Mouse (Mus musculus): ENCODE data around the gene Lmna. TPM values are rescaled to one million over a fixed set of nuclear protein-coding genes. Genes with fewer than 3 reads are reported as not detected.

The Lmna gene
- polyA plus RNA-seq, 1 experiment, result 138 TPM

GRCm38 (mm10) chr3:88500655-88501365 is 8.9 kb downstream of the Lmna start:
- no peak for DNase-seq (ENCODE audit: low read depth)

DNA sequence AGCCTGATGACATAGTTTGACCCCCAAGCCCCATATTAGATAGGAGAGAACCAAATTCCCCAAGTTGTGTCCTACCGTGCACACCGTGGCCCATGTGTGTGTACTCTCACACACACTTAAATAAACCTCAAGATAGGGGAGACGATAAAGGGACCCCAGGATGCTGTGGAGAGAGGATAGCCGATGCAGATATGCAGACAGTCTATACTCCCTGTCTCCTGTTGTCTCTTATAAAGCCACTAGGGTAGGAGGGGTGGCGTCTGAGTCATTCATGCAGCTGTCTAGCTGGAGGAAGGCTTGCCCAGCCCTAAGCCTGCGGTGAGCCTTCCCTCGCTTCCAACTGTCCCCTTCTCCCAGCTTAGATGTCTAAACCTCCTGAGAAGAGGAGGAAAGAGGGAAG is 9.7 kb downstream of the Lmna start:
- no peak for DNase-seq (ENCODE audit: low read depth)

DNA sequence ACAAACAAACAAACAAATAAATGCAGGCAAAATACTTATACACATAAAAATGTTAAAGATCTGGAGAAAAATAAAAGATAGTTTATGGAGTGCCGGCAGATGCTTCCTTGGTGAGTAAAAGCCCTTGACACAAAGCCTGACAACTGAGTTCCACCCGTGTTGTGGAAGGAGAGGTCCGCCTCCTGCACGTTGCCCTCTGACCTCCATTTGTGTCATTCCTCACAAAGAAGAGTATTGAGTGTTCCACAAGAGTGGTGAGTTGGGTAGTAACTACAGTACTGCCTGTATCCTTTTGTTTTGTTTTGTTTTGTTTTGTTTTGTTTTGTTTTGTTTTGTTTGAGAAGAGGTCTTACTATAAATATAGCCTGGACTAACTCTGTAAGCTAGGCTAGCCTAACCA is 10.2 kb downstream of the Lmna start:
- no peak for DNase-seq (ENCODE audit: low read depth)

- DNase-seq (ENCODE audit: low read depth), result no peak
Observed at GRCm38 (mm10) chr3:88495741-88496415, 13.9 kb downstream of the Lmna start.

DNA sequence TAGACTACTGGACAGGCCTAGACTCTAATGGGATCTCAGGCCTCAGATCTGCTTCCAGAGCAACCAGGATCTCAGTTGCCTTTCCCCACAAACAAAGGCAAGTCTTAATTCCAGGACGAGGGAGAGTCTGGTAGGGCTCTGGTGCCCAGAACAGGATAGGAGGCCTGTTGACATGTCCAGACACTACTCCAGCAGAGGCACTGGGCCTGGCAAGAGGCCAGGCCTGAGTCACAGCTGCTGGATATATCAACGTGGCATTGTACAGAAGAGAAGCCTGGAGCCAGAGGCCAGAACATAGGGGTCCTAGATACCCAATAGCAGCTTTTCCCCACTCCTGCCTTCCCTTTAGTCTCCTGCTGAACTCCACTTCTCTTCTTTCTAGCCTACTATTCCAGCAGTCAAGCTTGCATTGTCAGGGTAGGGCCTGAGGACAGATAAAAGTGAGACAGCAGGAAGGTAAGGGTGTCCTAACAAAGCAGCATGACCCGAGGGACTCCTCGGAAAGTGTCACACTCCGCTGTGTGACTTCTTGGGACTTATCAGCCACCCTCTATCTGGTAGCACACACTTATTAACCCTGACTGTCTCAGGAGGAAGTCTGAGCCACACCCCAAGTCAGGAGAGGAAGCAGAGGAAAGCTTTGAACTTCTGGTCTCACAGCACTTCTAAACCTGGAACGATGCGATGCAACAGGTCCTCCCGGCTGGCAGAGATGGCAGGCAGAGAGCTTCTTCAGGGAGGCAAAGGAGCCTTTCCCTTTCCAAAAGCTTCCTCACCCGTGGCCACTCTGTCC is 14.7 kb downstream of the Lmna start:
- DNase-seq (ENCODE audit: low read depth), result no peak

- no peak for DNase-seq (ENCODE audit: low read depth)
Observed at GRCm38 (mm10) chr3:88493706-88494582, 15.8 kb downstream of the Lmna start.

GRCm38 (mm10) chr3:88487396-88487795 is 22.4 kb downstream of the Lmna start:
- no peak for DNase-seq (ENCODE audit: low read depth)

GRCm38 (mm10) chr3:88486887-88487286 is 22.9 kb downstream of the Lmna start:
- DNase-seq (ENCODE audit: low read depth), result no peak

DNA sequence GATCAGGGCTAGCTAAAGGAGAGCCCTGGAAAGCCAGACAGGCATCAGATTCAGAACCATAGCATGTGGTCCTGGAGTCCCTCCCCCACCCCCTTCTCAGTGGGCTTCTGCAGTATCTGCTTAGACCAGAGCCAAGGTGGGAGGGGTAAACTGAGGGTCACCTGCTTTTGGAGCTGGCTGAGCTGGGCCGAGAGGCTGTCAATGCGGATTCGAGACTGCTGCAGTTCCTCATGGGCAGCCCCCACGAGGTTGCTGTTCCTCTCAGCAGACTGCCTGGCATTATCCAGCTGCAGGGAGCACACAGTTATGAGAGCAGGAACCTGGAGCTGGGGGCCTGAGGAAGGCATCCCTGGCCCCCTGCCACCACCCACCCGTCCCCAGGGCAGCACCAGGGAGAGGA is 23.7 kb downstream of the Lmna start:
- DNase-seq (ENCODE audit: low read depth), result no peak

DNA sequence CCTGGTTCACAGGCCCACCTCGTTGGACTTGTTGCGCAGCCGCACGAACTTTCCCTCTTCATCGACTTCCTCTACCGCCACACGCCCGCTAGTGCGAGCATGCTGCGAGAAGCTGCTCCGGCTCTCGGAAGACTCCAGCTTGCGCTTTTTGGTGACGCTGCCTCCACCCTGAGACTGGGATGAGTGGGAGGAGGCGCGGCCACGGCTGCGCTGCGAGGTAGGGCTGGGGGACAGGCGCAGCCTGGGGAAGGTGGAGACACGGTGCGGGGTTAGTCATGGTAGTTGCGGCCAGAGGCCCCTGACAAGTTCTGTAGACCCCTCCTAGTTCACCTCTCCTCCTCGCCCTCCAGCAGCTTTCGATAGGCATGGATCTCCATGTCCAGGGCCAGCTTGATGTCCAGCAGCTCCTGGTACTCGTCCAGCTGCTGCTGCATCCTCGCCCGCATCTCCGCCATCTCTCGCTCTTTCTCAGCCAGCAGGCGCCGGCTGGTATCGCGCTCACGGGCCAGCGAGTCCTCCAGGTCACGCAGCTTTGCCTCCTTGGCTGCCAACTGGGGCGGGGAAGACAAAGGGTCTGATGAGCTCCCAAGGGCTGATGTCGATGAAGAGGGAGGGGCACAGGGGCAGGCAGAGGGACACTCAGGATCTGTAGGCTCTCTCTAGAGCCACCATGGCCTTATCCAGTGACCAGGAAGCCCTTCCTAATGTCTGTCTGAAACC is 25.0 kb downstream of the Lmna start:
- DNase-seq (ENCODE audit: low read depth), result no peak

- no peak for DNase-seq (ENCODE audit: low read depth)
Observed at GRCm38 (mm10) chr3:88483621-88484020, 26.1 kb downstream of the Lmna start.

- no peak for DNase-seq (ENCODE audit: low read depth)
Observed at GRCm38 (mm10) chr3:88483141-88483540, 26.6 kb downstream of the Lmna start.

GRCm38 (mm10) chr3:88482336-88482735 is 27.4 kb downstream of the Lmna start:
- no peak for DNase-seq (ENCODE audit: low read depth)

GRCm38 (mm10) chr3:88481372-88482040 is 28.2 kb downstream of the Lmna start:
- no peak for DNase-seq (ENCODE audit: low read depth)

GRCm38 (mm10) chr3:88480679-88481078 is 29.1 kb downstream of the Lmna start:
- DNase-seq (ENCODE audit: low read depth), result no peak

GRCm38 (mm10) chr3:88479828-88480227 is 29.9 kb downstream of the Lmna start:
- DNase-seq (ENCODE audit: low read depth), result no peak

- no peak for DNase-seq (ENCODE audit: low read depth)
Observed at GRCm38 (mm10) chr3:88479163-88479562, 30.6 kb downstream of the Lmna start.

GRCm38 (mm10) chr3:88477735-88478134 is 32.0 kb downstream of the Lmna start:
- DNase-seq (ENCODE audit: low read depth), result no peak

DNA sequence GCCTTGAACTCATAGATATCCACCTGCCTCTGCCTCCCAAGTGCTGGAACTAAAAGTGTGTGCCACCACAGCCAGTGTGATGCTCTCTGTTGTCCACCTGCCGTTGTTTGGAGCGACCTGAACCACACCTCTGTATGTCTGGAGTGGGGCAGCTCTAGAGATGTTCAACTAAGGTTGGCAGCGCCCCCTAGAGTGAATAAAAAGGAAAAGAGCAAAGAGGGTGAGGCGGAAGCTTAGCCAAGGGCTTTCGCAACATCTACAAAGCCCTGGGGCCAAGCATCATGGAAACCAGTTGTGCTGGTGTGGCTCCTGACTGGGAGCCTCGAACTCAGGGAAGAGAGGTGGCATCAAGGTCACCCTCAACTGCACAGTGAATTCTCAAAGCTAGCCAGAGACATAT is 33.4 kb downstream of the Lmna start:
- no peak for DNase-seq (ENCODE audit: low read depth)

DNA sequence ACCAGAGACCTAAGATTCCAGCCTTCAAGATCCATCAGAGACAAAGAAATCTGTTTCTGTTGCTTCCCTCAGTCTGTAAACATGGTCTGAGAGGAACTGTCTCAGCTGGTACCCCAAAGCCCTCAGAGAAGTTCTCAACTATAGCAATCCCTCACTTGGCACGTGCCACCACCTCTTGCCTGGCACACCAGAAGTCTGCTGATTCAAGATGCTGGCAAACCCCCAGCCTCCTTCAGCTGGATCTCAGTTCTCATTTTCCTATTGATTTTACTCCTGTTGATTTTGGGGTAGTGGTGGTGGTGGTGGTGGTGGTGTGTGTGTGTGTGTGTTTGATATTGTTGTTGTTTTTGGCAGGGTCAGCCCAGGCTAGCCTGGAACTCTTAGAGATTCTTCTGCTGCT is 36.2 kb downstream of the Lmna start:
- DNase-seq (ENCODE audit: low read depth), result no peak

DNA sequence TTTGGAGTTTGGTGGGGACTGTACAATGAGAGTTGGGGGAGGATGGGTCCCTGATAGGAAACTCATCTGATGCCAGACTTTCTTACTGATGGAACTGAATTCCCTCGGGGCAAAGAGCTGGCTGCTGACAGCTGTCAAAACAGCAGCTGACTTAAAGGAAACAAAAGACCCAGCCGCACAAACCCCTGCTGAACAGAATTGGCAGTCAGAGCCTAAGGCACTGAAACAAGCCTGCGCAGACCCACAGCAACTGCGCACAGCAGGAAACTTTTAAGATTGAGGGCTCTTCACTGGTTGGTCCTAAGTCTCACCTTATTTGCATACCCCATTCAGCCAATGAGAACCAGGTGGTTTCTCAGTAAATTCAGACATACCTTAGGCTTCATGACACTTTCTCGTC is 36.7 kb downstream of the Lmna start:
- no peak for DNase-seq (ENCODE audit: low read depth)

Data from gonadal fat pad, adult 2 months (tissue).